Mouse (Mus musculus) G1E (cell line): Measurements from ENCODE around the gene Nr1d2. TPM values are rescaled to one million over a fixed set of nuclear protein-coding genes. Genes with fewer than 3 reads are reported as not detected.

ENCODE experiments used
- ATAC-seq: 2 replicates; pipeline ENCODE4 v1.8.0; 2016; ENCODE audit warnings: mild to moderate bottlenecking; ENCODE audit not compliant: insufficient number of reproducible peaks, poor library complexity, low FRiP score, severe bottlenecking; ENCODE audit errors: extremely low read depth
- DNase-seq: peaks from one replicate; pipeline ENCODE4 v3.0.0; 2012; ENCODE audit warnings: low spot score
- H3K27me3 ChIP-seq: 2 replicates; pipeline ENCODE4 v1.6.1; 2012; ENCODE audit warnings: mild to moderate bottlenecking, low read length, inconsistent platforms; ENCODE audit not compliant: insufficient read depth
- H3K36me3 ChIP-seq: replicated peaks from 2 replicates; pipeline ENCODE3; 2012; ENCODE audit warnings: mild to moderate bottlenecking, inconsistent platforms
- H3K4me1 ChIP-seq: 2 replicates; pipeline ENCODE4 v1.6.1; 2012; ENCODE audit warnings: low read depth, low read length, inconsistent platforms, mixed read lengths; ENCODE audit not compliant: insufficient read depth
- H3K4me3 ChIP-seq: 2 replicates; pipeline ENCODE4 v1.5.1; 2012; ENCODE audit warnings: low read depth, mild to moderate bottlenecking, inconsistent platforms, low read length, moderate library complexity, mixed read lengths
- H3K9me3 ChIP-seq: replicated peaks from 2 replicates; pipeline ENCODE4 v1.6.1; 2012; ENCODE audit warnings: inconsistent platforms
- CTCF ChIP-seq: IDR thresholded peaks from 2 replicates; pipeline ENCODE4 v1.5.1; 2012; ENCODE audit warnings: low read depth, low read length, inconsistent platforms, mixed read lengths
- GATA1 ChIP-seq: IDR thresholded peaks from 2 replicates; pipeline ENCODE4 v1.6.1; 2012; ENCODE audit warnings: borderline replicate concordance, low read length, inconsistent platforms, mixed read lengths
- GATA2 ChIP-seq: IDR thresholded peaks from 2 replicates; pipeline ENCODE4 v1.6.1; 2012; ENCODE audit warnings: low read depth, low read length, inconsistent platforms, borderline replicate concordance
- POLR2AphosphoS5 ChIP-seq: IDR thresholded peaks from 2 replicates; pipeline ENCODE4 v1.6.1; 2012; ENCODE audit warnings: low read depth, low read length, inconsistent platforms; ENCODE audit not compliant: insufficient replicate concordance
- TAL1 ChIP-seq: conservative IDR thresholded peaks from 2 replicates; pipeline ENCODE4 v1.6.1; 2012; ENCODE audit warnings: low read depth, low read length, inconsistent platforms, mixed read lengths
- polyA plus RNA-seq: library from polyadenylated mRNA; stranded (reverse); fragments of >175 nt; gene quantifications from 2 replicates; pipeline ENCODE4 v1.2.3, GENCODE M21; 2012
- total RNA-seq, 2 experiments: library from RNA; stranded (forward) in 1 of 2; stranded (reverse) in 1 of 2; fragments of 200-1000 nt in 1 of 2; fragments of >200 nt in 1 of 2; fragmentation: Nextera tagmentation in 1 of 2; gene quantifications; 2 replicates each; pipeline ENCODE4 v1.2.3; 2014 to 2017

Nr1d2 gene
- total and polyA plus RNA-seq, 3 experiments, result 1.1 to 6.9 (median 4.1) TPM

- no peak for DNase-seq
- no peak for ATAC-seq
- TF ChIP-seq GATA2 (no peak), POLR2AphosphoS5 (no peak), TAL1 (no peak), GATA1 (no peak), CTCF (no peak)
- H3K9me3 ChIP-seq, result no peaks in the 10 kb centered on the region
- H3K4me1 ChIP-seq, result no peaks in the 10 kb centered on the region
- H3K27me3 ChIP-seq, result no peaks in the 10 kb centered on the region
- no peaks in the 10 kb centered on the region for H3K36me3 ChIP-seq
- H3K4me3 ChIP-seq, result no peak overlapping the region
These were observed 71.3 kb downstream of the Nr1d2 start for GRCm38 (mm10) chr14:18167597-18167996.

GRCm38 (mm10) chr14:18167041-18167440, 71.9 kb downstream of the Nr1d2 start:
- H3K27me3 ChIP-seq, result no peaks in the 10 kb centered on the region
- ATAC-seq (peak; percentile 54; the same call in 1 of the 2 replicates), DNase-seq (no peak)
- H3K4me3 ChIP-seq, result no peak overlapping the region
- no peaks in the 10 kb centered on the region for H3K9me3 ChIP-seq
- TF ChIP-seq POLR2AphosphoS5 (no peak), CTCF (0 out of 2 replicates have a peak, but pooled peaks have one; percentile 34)
- no peaks in the 10 kb centered on the region for H3K36me3 ChIP-seq
- H3K4me1 ChIP-seq, result no peaks in the 10 kb centered on the region

Other genes starting within 250 kb of the Nr1d2 start
- gene Nkiras1, start 32.0 kb upstream of the Nr1d2 start, total RNA-seq (2014; fragmentation: Nextera tagmentation), result 5.7 and 6.2 TPM in 2 replicates
- 7.3 and 9.1 TPM in 2 replicates for gene Nkiras1, start 32.0 kb upstream of the Nr1d2 start, total RNA-seq (2017)
- gene Nkiras1, start 32.0 kb upstream of the Nr1d2 start, polyA plus RNA-seq, result 0.94 and 1.3 TPM in 2 replicates
- gene Rpl15, start 32.3 kb upstream of the Nr1d2 start, total RNA-seq (2014; fragmentation: Nextera tagmentation), result 1,734 and 1,835 TPM in 2 replicates
- 2,038 and 2,650 TPM in 2 replicates for gene Rpl15, start 32.3 kb upstream of the Nr1d2 start, total RNA-seq (2017)
- gene Rpl15, start 32.3 kb upstream of the Nr1d2 start, polyA plus RNA-seq, result 104 and 145 TPM in 2 replicates
- 57.1 and 77.1 TPM in 2 replicates for gene Ube2e1, start 92.7 kb upstream of the Nr1d2 start, total RNA-seq (2014; fragmentation: Nextera tagmentation)
- 55.9 and 56.9 TPM in 2 replicates for gene Ube2e1, start 92.7 kb upstream of the Nr1d2 start, total RNA-seq (2017)
- 56.6 and 64.8 TPM in 2 replicates for gene Ube2e1, start 92.7 kb upstream of the Nr1d2 start, polyA plus RNA-seq